Mouse (Mus musculus) stomach, postnatal 0 days (tissue): ENCODE measurements around the gene Arhgef10l.

Experiments used
- CTCF ChIP-seq: IDR thresholded peaks from 2 replicates; pipeline ENCODE4 v1.5.1; 2016; ENCODE audit warnings: antibody characterized with exemption, low read depth, mild to moderate bottlenecking, moderate library complexity
- EP300 ChIP-seq: optimal IDR thresholded peaks from 2 replicates; pipeline ENCODE3; 2016; ENCODE audit warnings: antibody characterized with exemption

DNA sequence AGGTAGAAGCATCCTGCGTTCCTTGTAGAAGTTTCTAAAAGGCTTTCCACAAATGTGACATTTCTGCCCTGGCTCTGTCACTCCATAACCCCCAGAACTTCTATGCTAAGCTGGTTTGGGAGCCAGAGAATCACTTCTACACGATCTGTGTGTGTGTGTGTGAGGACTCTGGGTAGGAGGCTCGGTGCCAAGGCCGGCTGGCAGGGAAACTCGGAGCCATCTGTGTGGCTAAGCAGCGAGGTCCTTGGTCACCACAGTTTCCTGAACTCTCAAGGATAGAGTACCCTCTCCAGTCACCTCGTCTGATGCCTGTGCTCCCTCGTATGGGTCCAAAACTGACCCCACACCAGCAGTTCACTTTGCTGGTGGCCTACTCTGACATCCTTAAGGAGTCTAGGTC is 86.2 kb downstream of the Arhgef10l start:
- TF ChIP-seq EP300 (no peak), CTCF (no peak)
